Mouse (Mus musculus): ENCODE data around the gene Ing1.

Gene Ing1

DNA sequence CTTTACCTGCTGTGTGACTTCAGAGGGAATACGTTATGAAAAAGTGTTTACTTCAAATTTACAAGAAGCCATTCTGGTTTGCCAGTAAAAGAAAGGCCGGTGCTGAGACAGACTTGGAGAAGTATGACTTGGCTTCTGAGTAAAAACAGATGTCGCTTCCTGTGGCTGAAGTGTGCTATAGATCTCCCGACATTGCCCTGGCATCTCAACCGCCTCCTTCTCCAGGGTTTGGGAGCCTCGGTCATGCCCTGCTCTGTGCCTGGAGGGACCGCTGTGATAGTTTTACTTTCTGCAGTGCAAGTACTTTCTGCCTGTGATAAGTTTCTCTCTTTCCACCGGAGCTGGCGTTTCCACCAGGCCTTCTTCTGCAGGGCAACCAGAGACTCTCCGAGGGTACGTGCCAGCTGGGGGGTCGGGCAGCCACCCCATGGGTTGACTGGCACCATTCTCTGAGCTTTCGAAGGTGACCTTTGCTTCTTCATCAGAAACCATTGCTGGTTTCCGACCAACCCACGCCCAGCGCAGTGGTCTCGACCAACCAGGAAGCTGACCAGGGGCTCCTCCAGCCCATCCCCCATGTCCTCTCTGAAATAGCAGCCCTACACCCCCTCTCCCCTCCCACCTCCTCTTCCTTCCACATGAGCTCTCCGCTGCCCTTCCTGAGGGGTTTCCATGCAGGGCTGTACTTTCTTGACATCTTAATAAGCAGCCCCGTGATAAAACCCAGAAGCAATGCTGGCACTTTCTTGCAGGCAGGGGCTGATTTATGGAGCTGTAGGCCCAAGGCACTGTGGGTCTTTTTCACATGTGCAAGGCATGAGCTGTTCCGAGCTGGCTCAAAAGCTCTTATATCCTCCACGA lies 30.4 kb downstream of the Ing1 start:
- no peak for DNase-seq (ENCODE audit: low read depth, low spot score)

- no peak for DNase-seq (ENCODE audit: low read depth, low spot score)
Measured at GRCm38 (mm10) chr8:11586374-11586745, 31.0 kb downstream of the Ing1 start.

- no peak for DNase-seq (ENCODE audit: low read depth, low spot score)
Measured at GRCm38 (mm10) chr8:11591837-11592236, 36.5 kb downstream of the Ing1 start.

GRCm38 (mm10) chr8:11592296-11592695 lies 36.9 kb downstream of the Ing1 start:
- DNase-seq (ENCODE audit: low read depth, low spot score): no peak

DNA sequence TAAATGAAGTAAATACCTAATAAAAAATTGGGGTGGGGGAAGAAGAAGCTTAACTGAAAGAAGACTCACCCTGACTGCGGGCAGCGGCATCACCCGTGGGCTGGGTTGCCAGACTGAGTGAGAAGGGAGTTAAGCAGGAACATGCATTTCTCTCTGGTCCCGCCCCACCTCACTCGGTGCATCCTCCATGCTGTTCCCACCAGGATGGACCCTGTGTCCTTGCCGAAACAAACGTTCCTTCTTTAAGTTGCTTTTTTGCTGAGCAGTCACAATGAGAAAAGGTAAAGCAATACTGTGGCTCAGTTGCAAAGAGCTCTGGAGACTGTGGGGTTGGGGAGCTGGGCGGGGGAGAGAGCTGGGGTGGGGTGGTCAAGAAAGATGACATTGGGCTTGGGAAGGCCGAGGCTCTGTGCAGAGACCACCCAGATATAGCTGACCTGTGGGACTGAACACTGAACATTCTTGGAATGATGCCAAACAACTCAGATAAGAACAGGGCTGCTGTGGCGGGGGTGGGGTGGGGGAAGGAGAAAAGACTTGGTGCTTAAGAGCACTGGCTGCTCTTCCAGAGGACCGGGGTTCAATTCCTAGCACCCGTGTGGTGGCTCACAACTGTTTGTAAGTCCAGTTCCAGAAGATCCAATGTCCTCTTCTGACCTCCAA lies 38.0 kb downstream of the Ing1 start:
- DNase-seq (ENCODE audit: low read depth, low spot score): no peak

- no peak for DNase-seq (ENCODE audit: low read depth, low spot score)
Measured at GRCm38 (mm10) chr8:11600301-11600951, 45.1 kb downstream of the Ing1 start.

GRCm38 (mm10) chr8:11602006-11602680 lies 46.8 kb downstream of the Ing1 start:
- peak; percentile 61 for DNase-seq (ENCODE audit: low read depth, low spot score)

DNA sequence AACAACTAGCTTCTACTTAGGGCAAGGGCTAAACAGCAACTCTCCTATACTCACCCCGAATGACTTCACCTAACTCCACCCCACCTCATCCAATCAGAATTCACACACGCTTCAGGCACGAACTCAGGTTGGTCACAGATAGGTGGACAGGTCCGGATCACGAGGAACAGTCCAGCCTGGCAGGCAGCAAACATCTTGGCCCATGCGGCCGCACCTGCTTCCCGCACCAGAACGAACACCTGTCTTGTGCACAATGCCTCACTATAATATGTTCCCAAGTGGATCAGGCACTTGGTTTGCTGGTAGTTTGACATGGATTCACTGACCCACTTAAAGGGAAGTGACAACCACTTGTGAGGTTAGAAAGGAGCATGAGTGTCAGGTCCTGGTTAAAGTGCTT lies 53.5 kb downstream of the Ing1 start:
- DNase-seq (ENCODE audit: low read depth, low spot score): no peak

All from retina, adult 2 months (tissue).